Mouse (Mus musculus) adrenal gland, postnatal 10 days (tissue): Measurements from ENCODE around the gene Pum1. TPM values are rescaled to one million over a fixed set of nuclear protein-coding genes. Genes with fewer than 3 reads are reported as not detected.
"Not testable (repeated sequence)": the region's sequence is repeated elsewhere in the genome, so short reads cannot be mapped to it uniquely, and the experiment has no call there.

Source experiments
- DNase-seq: peaks from one replicate; pipeline ENCODE4 v3.0.0; 2021; ENCODE audit warnings: mixed read lengths
- long read RNA-seq, 2 experiments: library from polyadenylated mRNA; stranded (forward); transcript quantifications; one replicate each; pipeline ENCODE4 v2.0.0; 2021
- total RNA-seq, 2 experiments: library from RNA; stranded (reverse); gene quantifications; 2 replicates each; pipeline ENCODE4 v1.2.3; 2021

Pum1 gene
- 10 to 100 TPM; 68.9 to 81.9 TPM for total RNA-seq
- long read RNA-seq, experiment 1, partial matches to known transcripts: 11 of 16 reads
- long read RNA-seq, experiment 1, other reads (novel, unspliced or antisense): 5 of 16 reads
- long read RNA-seq, experiment 2, full-length matches to known transcripts: 4 of 14 reads
- long read RNA-seq, experiment 2, partial matches to known transcripts: 3 of 14 reads
- long read RNA-seq, experiment 2, other reads (novel, unspliced or antisense): 7 of 14 reads

DNA sequence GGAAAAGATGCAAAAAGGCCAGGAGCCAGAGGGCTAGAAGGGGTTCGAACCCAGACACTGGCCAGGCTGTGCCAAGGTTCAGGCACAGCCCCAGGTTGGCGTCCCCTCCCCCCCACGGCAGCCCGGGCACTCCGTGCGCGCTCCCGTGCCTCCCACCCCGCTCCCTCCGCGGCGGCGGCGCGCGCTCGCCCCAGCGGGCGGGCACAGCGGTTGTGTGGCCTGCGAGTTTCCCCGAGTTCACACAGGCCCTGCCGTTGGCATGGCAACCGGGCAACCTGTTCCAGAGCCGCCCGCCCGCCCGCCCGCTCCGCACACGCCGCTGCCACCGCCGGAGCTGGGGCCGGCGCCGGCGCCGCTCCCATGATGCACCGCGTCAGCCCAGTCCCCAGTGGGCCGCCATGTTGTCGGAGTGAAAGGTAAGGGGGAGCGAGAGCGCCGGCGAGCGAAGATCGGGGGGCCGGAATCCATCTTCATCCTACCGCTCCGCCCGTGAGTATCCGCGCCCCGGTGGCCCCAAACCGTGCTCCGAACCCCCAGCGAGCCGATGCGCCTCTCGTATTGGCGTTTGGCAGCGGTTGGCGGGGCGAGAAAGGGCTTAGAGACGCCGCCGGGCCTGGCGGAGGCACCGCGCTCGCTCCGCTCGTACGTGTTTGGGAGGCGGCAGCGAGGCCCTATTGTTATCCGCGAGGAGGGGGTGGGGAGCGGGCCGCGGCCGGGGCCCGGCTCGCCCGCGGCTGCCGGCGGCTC lies at the start of gene Pum1:
Gene Pum1, plus strand, starts transcription at position 343 of the 747 bp plus-strand sequence.
- peak; percentile 94 for DNase-seq

DNA sequence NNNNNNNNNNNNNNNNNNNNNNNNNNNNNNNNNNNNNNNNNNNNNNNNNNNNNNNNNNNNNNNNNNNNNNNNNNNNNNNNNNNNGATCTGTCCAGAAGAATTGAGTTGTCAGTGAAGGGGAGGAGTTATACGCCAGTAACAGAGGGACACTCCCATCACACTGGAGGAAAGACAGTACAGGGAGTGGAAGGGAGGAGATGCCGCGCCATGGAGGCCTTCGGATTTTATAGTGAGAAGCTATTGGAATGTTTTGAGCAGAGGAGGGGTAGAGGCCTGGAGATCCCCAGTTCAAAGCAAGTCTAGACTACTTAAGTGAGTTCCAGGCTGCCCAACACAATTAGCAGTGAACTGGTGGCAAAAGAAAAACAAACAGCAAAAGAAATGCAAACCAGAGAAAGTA lies 33.7 kb upstream of the Pum1 start:
- peak; percentile 71 for DNase-seq

DNA sequence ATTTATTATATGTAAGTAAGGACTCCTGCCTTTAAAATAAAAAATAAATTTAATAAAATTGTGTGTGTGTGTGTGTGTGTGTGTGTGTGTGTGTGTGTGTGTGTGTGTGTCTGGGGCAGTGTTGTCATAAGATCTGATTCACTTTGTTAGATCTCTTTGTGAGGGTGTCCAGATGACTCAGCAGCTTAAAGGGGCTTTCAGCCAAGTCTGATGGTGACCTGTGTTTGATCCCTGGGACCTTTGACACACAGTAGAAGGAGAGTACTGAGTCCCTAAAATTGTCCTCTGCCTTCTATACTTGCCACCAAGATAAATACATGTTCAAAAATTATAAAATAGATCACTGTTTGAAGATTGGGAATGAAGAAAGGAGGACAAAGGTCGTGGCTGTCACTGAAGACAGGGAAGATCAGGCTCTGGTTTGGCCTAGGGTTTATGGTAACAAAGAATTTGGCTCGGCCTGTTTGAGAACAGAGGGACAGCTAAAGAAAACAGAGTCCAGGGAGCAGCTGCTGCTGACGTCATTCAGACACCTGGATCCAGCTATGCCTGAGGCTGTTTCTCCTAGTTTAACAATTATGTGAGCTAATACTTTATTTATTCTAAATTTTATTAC lies 32.8 kb upstream of the Pum1 start:
- DNase-seq: peak; percentile 41

DNA sequence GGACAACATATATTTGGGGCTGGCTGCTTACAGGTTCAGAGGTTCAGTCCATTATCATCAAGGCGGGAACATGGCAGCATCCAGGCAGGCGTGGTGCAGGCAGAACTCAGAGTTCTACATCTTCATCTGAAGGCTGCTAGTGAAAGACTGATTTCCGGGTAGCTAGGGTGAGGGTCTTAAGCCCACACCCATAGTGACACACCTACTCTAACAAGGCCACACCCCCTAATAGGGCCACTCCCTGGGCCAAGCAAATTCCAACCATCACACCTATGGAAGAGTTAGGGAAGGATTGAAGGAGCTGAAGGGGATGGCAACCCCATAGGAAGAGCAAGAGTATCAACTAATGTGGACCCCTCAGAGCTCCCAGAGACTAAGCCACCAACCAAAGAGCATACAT lies 28.0 kb upstream of the Pum1 start:
- not testable (repeated sequence) for DNase-seq

DNA sequence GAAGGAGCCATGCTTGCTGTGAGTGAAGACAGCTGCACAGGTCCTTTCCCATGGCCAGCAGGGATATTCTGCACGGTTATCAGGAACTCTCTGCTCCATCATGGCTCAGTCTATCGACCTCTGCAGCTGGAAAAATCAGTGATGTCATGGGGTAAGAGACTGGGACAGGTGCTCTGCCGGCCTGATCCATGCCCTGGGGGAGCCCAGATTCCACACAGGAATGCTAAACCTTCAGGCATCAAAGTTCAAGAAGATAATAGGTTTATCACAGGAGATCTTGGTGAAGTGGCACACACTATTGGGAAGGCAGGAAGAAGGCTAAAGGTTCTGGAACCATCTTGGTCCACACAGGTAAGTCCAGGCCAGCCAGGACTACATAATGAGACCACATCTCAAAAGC lies 26.4 kb upstream of the Pum1 start:
- no peak for DNase-seq

DNA sequence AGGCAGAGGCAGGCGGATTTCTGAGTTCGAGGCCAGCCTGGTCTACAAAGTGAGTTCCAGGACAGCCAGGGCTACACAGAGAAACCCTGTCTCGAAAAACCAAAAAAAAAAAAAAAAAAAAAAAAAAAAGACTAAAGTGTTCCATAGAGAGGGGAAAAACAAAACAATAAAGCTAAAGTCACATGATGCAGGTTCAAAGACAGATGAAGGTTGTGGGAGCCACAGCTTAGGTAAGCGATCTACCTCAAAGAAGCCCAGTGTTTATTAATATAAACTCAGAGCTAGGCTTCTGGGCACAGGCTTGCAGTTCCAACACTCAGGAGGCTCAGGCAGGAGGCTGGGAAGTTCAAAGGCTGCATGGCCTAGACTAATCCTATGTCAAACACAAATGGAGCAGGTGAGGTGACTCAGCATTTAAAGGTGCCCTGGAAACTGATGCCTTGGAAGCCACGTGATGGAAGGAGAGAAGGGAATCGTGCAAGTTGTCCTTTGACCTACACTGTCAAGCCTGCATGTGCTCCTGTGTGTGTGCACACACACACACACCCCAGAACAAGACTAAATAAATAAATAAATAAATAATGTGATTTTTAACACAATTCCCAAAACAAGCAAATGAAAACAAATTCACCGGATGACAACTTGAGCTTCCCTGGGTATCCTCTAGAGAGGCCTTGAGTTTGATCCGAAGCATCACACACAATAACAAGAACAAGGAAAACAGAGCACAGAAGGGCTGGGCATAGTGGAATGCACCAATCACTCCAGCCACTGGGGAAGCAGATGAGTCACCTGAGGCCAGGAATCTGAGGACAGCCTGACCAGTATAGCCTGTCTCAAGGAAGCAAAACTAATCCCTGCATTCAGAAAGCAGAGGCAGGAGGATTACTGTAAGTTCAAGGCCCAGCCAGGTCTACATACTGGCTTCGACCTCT lies 25.4 kb upstream of the Pum1 start:
- DNase-seq: no peak

DNA sequence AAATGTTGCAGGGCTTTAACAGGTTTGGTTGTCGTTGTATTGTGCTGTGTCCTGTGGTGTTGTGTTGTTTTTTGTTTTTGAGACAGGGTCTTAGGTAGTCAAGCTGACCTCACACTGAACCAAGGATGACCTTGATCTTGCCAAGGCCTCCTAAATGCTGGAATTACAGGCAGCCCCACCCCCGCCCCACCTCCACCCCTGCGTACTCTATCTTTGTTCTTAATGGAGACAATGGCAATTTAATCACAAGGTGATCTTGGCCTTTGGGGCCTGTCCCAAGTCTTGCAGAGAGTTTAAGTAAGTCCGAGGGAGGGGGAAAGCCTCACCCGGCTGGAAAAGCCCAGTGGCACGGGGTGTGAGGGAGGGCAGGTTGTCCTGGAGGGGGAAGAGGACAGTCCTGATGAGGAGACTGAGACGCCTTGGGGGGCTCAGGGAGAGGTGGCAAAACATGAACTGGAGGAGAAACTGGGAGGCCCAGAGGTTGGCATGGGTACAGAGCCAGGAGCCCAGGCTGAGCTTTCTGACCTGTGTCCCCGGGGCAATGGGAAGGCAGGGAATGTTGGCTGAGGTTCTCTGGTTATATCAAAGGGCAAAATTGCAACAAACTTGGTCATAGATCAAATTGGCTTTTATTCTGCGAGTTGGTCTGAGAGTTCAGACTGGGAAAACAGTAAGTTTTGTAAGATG lies 22.9 kb upstream of the Pum1 start:
- peak; percentile 73 for DNase-seq

DNA sequence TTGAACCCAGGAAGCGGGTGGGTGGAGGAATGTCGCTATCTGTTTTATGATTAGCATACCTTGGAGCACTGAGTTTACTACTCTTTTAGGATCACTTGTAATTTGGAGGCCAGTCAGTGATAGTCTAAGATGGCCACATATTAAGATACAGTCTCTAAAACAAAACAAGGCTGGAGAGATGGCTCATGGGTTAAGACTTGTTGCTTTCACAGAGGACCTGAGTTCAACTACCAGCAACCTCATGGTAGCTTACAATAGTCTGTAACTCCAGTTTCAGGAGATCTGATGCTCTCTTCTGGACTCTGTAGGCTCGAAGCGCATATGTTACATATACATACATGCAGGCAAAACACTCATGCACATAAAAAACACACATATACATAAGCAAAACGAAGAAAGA lies 20.7 kb upstream of the Pum1 start:
- DNase-seq: no peak

DNA sequence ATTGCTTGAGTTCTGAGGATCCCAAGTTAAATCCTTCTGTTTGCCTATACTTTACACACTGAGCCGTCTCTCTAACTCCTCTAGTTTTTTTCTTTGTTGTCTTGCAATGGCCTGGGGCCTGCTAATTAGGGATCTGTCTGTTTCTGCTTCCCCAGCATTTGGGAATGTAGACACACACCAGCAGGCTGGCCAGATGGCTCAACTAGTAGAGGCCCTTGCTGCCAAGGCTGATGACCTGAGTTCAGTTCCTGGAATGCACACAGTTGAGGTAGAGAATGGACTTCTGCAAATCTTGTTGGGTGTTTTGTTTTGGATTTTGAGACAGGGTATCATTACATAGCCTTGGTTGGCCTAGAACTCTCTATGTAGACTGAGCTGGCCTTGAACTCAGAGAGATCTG lies 17.7 kb upstream of the Pum1 start:
- DNase-seq: no peak

DNA sequence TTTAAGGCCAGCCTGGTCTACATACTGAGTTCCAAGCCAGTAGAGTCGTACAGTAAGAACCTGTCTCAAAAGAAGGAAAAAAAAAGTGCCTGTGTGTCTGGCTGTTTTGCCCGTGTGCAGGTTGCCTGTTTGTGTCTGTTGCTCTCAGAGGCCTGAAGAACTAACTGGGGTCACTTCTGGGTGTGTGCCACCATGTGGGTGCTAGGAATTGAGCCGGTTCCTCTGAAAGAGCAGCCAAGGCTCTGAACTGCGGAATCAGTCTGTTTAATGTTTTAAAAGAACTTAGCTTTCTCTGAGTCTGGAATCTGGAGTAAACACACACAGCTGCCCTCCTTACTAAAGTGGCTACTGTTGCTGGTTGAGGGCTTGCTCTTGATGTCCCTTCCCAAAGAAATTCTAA lies 11.8 kb upstream of the Pum1 start:
- no peak for DNase-seq

DNA sequence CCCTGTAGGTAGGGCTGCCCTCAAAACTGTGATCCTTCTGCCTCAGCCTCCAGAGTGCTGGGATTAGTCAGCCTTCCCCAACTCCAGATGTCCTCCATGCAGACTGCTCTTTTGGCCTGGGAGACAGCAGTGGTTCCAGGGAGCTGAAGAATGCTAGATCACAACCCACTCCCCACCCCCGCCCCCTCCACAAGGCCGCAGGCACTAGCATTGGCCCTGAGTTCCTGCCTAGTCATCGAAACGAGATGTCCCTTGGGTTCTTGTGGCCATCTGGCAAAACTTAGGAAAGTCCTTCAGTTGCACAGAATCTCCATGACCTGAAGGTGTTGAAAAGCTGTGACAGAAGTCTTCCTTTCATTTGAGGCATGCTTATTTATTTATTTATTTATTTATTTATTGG lies 10.6 kb upstream of the Pum1 start:
- DNase-seq: no peak

DNA sequence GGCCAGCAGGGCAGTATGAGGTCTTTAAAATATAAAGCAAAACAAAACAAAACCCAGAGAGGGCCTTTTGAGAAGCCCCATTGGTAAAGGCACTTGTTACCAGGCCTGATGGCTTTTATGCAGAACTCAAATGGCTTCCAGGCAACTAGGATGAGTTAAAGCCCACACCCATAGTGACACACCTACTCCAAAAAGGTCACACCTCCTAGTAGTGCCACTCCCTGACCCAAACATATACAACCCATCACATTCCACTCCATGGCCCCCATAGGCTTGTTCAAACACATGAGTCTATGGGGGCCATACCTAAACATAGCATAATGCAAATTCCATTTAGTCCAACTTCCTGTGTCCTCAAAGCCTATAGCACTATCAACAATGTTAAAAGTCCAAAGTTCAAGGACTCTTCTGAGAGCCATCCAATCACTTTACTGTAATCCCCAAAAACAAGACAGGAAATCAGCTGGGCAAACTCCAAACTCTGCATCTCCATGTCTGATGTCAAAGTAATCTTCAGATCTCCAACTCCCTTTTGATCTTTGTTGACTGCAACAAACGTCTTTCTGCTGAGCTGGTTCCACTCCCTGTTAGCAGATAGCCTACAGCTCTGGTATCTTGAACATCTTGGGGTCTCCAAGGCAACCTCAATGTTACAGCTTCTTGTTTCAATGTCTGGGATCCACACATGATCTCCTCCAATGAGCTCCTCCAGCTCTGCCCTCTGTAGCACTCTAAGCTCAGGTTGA lies 5.1 kb upstream of the Pum1 start:
- no peak for DNase-seq

DNA sequence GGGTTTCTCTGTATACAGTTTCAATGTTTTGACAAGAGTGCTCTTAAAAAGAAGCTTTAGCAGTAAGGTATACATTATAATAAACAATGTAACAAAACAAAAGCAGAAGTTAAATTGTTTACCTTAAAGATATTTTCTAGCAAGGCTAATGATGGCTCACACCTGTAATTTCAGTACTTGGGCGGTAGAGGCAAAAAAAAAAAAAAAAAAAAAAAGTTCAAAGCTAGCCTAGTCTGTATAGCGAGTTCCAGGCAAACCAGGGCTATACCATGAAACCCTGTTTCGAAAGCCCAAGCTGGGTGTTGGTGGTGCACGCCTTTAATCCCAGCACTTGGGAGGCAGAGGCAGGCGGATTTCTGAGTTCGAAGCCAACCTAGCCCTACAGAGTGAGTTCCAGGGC lies 3.7 kb upstream of the Pum1 start:
- DNase-seq: no peak

DNA sequence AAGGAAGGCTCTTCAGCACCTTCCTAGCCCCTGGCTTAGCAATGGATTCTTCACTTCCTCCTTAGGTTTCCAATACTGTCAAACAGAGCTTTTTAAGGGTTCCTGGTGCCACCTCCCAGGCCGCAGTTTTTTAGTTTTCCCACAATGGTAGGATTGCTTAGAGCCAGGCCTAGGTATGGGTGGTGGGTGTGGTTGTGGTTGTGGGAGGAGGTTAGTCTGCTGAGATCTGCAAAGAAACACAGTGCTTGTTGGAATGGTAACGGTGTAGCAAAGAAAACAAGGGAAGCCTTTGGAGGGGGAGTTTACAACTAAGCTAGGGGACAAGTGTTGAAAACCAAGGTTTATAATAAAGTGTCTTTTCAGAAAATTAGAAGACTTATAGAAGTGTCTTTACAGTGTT lies 3.0 kb upstream of the Pum1 start:
- DNase-seq: no peak

DNA sequence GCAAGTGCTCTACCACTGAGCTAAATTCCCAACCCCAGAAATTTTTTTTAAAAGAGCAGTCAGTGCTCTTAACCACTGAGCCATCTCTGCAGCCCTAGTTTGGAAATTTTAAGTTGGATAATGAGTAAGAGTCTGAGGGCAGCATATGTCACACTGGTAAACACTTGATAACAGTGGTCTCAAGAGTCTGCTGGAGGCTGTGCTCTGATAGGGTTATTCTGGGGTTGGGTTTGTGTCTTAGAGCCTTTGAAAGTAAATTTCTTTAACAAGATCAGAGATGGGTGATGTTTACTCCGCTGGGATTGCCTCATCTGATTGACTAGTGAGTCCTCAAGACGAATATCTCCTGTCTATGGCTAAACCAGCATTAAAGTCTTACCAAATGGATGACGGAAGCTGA lies 2.0 kb upstream of the Pum1 start:
- no peak for DNase-seq

DNA sequence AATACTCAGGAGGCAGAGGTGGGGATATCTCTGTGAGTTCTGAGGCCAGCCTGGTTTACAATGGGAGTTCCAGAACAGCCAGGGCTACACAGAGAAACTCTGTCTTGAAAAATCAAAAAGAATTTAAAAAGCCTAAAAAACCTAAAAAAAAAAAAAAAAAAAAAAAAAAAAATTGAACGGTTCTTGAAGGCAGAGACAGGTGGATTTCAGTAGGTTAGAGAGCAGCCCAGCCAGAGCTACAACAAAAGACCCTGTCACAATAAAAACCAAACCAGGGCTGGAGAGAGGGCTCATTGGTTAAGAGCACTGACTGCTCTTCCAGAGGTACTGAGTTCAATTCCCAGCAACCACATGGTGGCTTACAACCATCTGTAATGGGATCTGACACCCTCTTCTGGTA lies 816 bp upstream of the Pum1 start:
- DNase-seq: not testable (repeated sequence)

DNA sequence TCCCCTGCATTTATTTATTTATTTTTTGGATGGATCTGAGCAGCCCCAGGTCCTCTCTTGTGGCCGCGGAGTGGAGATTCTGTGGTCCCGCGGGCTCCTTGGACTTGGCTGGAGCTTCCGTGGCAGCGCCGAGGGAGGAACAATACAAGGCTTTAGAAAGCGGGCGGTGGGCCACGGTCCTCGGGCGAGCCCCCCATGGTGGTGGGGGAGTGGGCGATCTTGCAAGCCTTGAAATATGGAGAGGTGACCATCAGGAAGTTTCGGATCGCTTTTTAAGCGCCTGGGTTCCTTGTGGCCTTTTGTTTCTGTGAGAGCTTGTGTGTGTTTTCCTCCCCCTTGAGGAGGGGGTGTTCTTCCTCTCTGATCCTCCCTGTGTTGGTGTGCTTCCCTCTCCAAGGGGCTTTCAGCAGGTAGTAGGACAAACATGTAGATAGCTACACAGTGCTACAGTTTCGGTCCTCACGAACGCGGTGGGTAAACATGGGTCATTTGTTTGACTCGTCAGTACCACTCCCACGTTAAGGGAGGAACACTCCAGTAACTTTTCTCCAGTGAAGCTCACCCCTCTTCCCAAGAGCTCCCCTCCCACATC lies 785 bp downstream of the Pum1 start:
- DNase-seq: peak; percentile 35

DNA sequence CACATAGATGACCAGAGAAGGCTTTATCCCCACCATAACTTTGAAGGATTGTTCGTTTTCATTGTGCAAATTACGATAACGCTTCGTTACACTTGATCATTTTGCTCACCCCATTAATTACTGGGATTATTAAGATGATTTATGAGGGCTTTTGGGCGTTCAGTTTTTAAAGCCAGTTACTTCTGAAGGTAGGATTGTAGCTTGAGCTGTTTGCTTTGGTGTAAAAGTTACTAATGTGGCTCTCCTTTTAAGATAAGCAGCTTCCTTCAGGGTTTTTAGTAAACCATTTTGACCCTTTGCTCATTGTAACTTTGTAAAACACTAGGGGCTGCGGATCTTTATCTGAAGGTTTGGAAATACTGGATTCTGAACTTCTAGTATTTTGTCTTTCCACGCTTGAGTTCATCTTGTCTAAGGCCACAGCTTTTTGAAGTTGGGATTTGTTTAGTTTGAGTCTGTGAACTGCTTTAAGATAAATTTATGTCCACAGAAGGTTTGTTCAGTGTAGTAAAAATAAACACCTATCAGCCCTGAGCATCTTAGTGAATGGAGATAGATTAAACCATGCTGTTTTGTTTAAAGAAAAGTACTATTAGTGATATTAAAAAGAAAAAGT lies 1.4 kb downstream of the Pum1 start:
- no peak for DNase-seq

DNA sequence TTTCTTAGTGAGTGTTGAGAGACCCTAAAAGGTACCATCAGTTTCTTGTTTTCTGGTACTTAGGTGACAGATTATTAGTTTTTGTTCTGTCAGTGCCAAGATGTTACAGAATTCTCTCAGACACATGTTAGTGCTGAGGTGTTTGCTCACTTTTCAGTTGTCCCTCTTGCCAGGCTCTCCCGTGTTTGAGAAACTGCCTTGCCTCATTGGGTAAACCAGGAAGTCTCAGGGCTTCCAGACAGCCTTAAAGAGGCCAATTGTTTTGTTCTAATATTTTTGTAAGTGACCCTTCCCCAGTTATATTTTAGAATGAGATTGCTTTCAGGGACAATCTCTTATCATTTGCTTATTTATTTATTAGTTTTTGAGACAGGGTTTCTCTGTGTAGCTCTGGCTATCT lies 2.1 kb downstream of the Pum1 start:
- peak; percentile 30 for DNase-seq

DNA sequence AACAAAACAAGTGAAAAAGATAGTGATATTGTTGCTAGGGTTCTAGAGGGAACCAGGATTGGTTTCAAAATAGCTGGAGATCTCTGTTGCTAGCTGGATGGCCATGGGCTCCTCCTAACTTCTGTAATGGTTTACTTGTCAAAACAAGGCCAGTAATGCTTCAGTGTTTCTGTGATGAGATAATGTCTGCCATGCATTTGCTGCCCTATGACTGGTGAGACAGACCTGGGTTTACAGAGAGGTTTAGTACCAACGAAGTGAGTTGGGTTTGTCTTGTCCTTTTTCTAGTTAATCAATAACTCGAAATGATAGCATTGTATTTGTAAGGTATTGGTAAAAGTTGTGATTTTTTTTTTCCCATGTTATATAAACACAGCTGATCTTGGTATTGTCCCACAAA lies 4.6 kb downstream of the Pum1 start:
- DNase-seq: no peak
